Mouse (Mus musculus): ENCODE measurements around the gene Ifna16. TPM values are rescaled to one million over a fixed set of nuclear protein-coding genes. Genes with fewer than 3 reads are reported as not detected.

Ifna16 gene
- polyA plus RNA-seq, 1 experiment: not detected

GRCm38 (mm10) chr4:88699301-88699700, 22.6 kb upstream of the Ifna16 start:
- H3K27me3 ChIP-seq (ENCODE audit: control insufficient read depth): peaks cover 3% of the 10 kb centered on the region; the same call in 1 of the 2 replicates
- no peaks in the 10 kb centered on the region for H3K9me3 ChIP-seq (ENCODE audit: control insufficient read depth, low read length)
- no peaks in the 10 kb centered on the region for H3K36me3 ChIP-seq (ENCODE audit: control insufficient read depth)
- no peak overlapping the region for H3K4me3 ChIP-seq (replicated peaks)
- no peak for TF ChIP-seq GATA1 (IDR thresholded peaks at IDR 0.05; ENCODE audit: low read length)
- TF ChIP-seq TAL1 (IDR thresholded peaks at IDR 0.05; ENCODE audit: low read length): no peak
- H3K4me1 ChIP-seq (ENCODE audit: control insufficient read depth): no peaks in the 10 kb centered on the region

GRCm38 (mm10) chr4:88698781-88699180, 22.1 kb upstream of the Ifna16 start:
- no peaks in the 10 kb centered on the region for H3K36me3 ChIP-seq (ENCODE audit: control insufficient read depth)
- no peaks in the 10 kb centered on the region for H3K9me3 ChIP-seq (ENCODE audit: control insufficient read depth, low read length)
- H3K4me3 ChIP-seq (replicated peaks): no peak overlapping the region
- peaks cover 3% of the 10 kb centered on the region; the same call in 1 of the 2 replicates for H3K27me3 ChIP-seq (ENCODE audit: control insufficient read depth)
- no peaks in the 10 kb centered on the region for H3K4me1 ChIP-seq (ENCODE audit: control insufficient read depth)
- TF ChIP-seq GATA1 (IDR thresholded peaks at IDR 0.05; ENCODE audit: low read length) (no peak), TAL1 (IDR thresholded peaks at IDR 0.05; ENCODE audit: low read length) (no peak)

GRCm38 (mm10) chr4:88697753-88698152, 21.0 kb upstream of the Ifna16 start:
- H3K4me1 ChIP-seq (ENCODE audit: control insufficient read depth): no peaks in the 10 kb centered on the region
- no peak overlapping the region for H3K4me3 ChIP-seq (replicated peaks)
- no peak for TF ChIP-seq GATA1 (IDR thresholded peaks at IDR 0.05; ENCODE audit: low read length)
- no peak for TF ChIP-seq TAL1 (IDR thresholded peaks at IDR 0.05; ENCODE audit: low read length)
- H3K36me3 ChIP-seq (ENCODE audit: control insufficient read depth): no peaks in the 10 kb centered on the region
- H3K9me3 ChIP-seq (ENCODE audit: control insufficient read depth, low read length): no peaks in the 10 kb centered on the region
- peaks cover 3% of the 10 kb centered on the region; the same call in 1 of the 2 replicates for H3K27me3 ChIP-seq (ENCODE audit: control insufficient read depth)

- Histone ChIP-seq H3K4me1 (ENCODE audit: control insufficient read depth) (no peaks in the 10 kb centered on the region), H3K27me3 (ENCODE audit: control insufficient read depth) (peaks cover 3% of the 10 kb centered on the region; the same call in 1 of the 2 replicates), H3K9me3 (ENCODE audit: control insufficient read depth, low read length) (no peaks in the 10 kb centered on the region), H3K4me3 (replicated peaks) (no peak overlapping the region), H3K36me3 (ENCODE audit: control insufficient read depth) (no peaks in the 10 kb centered on the region)
- TF ChIP-seq TAL1 (IDR thresholded peaks at IDR 0.05; ENCODE audit: low read length) (no peak), GATA1 (IDR thresholded peaks at IDR 0.05; ENCODE audit: low read length) (no peak)
These were observed 20.4 kb upstream of the Ifna16 start for GRCm38 (mm10) chr4:88697108-88697507.

GRCm38 (mm10) chr4:88696237-88696884, 19.6 kb upstream of the Ifna16 start:
- Histone ChIP-seq H3K27me3 (ENCODE audit: control insufficient read depth) (peaks cover 3% of the 10 kb centered on the region; the same call in 1 of the 2 replicates), H3K9me3 (ENCODE audit: control insufficient read depth, low read length) (no peaks in the 10 kb centered on the region), H3K36me3 (ENCODE audit: control insufficient read depth) (no peaks in the 10 kb centered on the region), H3K4me1 (ENCODE audit: control insufficient read depth) (no peaks in the 10 kb centered on the region), H3K4me3 (replicated peaks) (no peak overlapping the region)
- TF ChIP-seq GATA1 (IDR thresholded peaks at IDR 0.05; ENCODE audit: low read length) (no peak), TAL1 (IDR thresholded peaks at IDR 0.05; ENCODE audit: low read length) (no peak)

- H3K4me1 ChIP-seq (ENCODE audit: control insufficient read depth): no peaks in the 10 kb centered on the region
- no peaks in the 10 kb centered on the region for H3K36me3 ChIP-seq (ENCODE audit: control insufficient read depth)
- peaks cover 3% of the 10 kb centered on the region; the same call in 1 of the 2 replicates for H3K27me3 ChIP-seq (ENCODE audit: control insufficient read depth)
- no peak overlapping the region for H3K4me3 ChIP-seq (replicated peaks)
- TF ChIP-seq GATA1 (IDR thresholded peaks at IDR 0.05; ENCODE audit: low read length) (no peak), TAL1 (IDR thresholded peaks at IDR 0.05; ENCODE audit: low read length) (no peak)
- H3K9me3 ChIP-seq (ENCODE audit: control insufficient read depth, low read length): no peaks in the 10 kb centered on the region
These were observed 16.7 kb upstream of the Ifna16 start for GRCm38 (mm10) chr4:88693392-88693791.

GRCm38 (mm10) chr4:88692537-88692936, 15.8 kb upstream of the Ifna16 start:
- no peaks in the 10 kb centered on the region for H3K9me3 ChIP-seq (ENCODE audit: control insufficient read depth, low read length)
- TF ChIP-seq TAL1 (IDR thresholded peaks at IDR 0.05; ENCODE audit: low read length) (no peak), GATA1 (IDR thresholded peaks at IDR 0.05; ENCODE audit: low read length) (no peak)
- 0 out of 2 replicates have a peak, but pooled peaks cover 3% of the 10 kb centered on the region for H3K27me3 ChIP-seq (ENCODE audit: control insufficient read depth)
- no peak overlapping the region for H3K4me3 ChIP-seq (replicated peaks)
- H3K4me1 ChIP-seq (ENCODE audit: control insufficient read depth): no peaks in the 10 kb centered on the region
- no peaks in the 10 kb centered on the region for H3K36me3 ChIP-seq (ENCODE audit: control insufficient read depth)

GRCm38 (mm10) chr4:88691259-88691658, 14.5 kb upstream of the Ifna16 start, which contains the start of gene Ifnab:
Ifnab (minus strand) TSS chr4:88691359.
- H3K4me3 ChIP-seq (replicated peaks): no peak within 1 kb of the TSS
- H3K4me1 ChIP-seq (ENCODE audit: control insufficient read depth): no peaks in the 10 kb centered on the region
- H3K36me3 ChIP-seq (ENCODE audit: control insufficient read depth): no peaks in the 10 kb centered on the region
- TF ChIP-seq TAL1 (IDR thresholded peaks at IDR 0.05; ENCODE audit: low read length) (no peak), GATA1 (IDR thresholded peaks at IDR 0.05; ENCODE audit: low read length) (no peak)
- no peaks in the 10 kb centered on the region for H3K27me3 ChIP-seq (ENCODE audit: control insufficient read depth)
- H3K9me3 ChIP-seq (ENCODE audit: control insufficient read depth, low read length): no peaks in the 10 kb centered on the region

GRCm38 (mm10) chr4:88683812-88684211, 7.1 kb upstream of the Ifna16 start, which contains the start of gene Ifna2:
Ifna2 (minus strand) TSS chr4:88683912.
- no peaks in the 10 kb centered on the region for H3K27me3 ChIP-seq (ENCODE audit: control insufficient read depth)
- no peaks in the 10 kb centered on the region for H3K9me3 ChIP-seq (ENCODE audit: control insufficient read depth, low read length)
- no peaks in the 10 kb centered on the region for H3K4me1 ChIP-seq (ENCODE audit: control insufficient read depth)
- H3K36me3 ChIP-seq (ENCODE audit: control insufficient read depth): no peaks in the 10 kb centered on the region
- no peak for TF ChIP-seq TAL1 (IDR thresholded peaks at IDR 0.05; ENCODE audit: low read length)
- TF ChIP-seq GATA1 (IDR thresholded peaks at IDR 0.05; ENCODE audit: low read length): no peak
- no peak within 1 kb of the TSS for H3K4me3 ChIP-seq (replicated peaks)

Data from erythroblast, embryonic 14.5 days (primary cell).